Mouse (Mus musculus) embryonic stem cell, embryonic (primary cell): ENCODE data around the gene Cntn4.
"Not testable (repeated sequence)": the region's sequence is repeated elsewhere in the genome, so short reads cannot be mapped to it uniquely, and the experiment has no call there.

Experiments used
- CTCF ChIA-PET, 4 experiments: fragments of 300-600 bp in 2 of 4; fragments of 350-600 bp in 2 of 4; sonication (Branson Sonifier 250); formaldehyde crosslinking; loops; one replicate each; lab custom pipeline; 2022; ENCODE audit warnings: inconsistent platforms in 2 of 4; lab: Charles Lee
- POLR2A ChIA-PET, 4 experiments: fragments of 300-600 bp in 2 of 4; fragments of 350-600 bp in 2 of 4; sonication (Branson Sonifier 250); formaldehyde crosslinking; loops; one replicate each; lab custom pipeline; 2022; ENCODE audit warnings: antibody characterized with exemption in 4 of 4, inconsistent platforms in 1 of 4; lab: Charles Lee

The Cntn4 gene

DNA sequence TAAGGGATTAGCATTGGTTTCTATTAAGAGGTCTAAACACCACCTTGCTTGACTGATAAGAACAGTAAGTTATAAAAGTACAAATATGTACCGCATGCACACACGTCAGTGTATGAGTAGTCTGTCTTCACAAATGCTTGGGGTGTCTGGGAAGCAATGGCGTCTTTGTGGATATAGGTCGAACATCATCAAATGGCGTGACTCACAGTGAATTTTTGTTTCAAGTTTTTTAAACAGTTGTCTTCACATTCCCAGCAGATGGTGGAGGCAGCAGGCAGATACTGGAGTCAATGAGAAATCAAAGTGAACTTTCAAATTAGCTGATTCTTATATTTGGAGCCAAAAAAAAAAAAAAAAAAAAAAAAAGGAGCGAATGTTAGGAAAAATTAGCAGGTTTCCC is 604.2 kb downstream of the Cntn4 start:
- ChIA-PET CTCF (no interaction called here), POLR2A (interaction anchor here in 1 of 4 experiments (0.8 kb wide), 1 partner anchor 9 kb away, joined by 4 read pairs; no protein-coding TSS in a partner anchor)

DNA sequence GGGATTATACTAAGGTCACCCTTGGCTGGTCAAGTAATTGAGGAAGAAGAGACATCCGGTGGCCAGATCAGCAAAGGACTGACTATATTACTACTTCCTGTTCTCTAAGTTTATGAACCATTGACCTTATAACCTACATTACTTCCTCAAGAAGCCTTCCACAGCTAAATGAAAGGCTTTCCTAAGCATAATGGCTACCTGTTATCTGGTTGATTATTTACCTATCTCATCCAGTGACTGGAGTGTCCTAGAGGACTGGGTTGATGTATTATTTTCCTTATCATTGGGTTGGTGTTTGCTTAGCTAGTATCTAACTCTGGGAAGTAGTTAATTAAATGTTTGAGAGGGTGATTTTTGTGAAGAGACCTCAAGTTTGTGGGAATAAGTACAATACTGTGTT is 606.4 kb downstream of the Cntn4 start:
- CTCF ChIA-PET: no interaction called here
- POLR2A ChIA-PET: no interaction called here

DNA sequence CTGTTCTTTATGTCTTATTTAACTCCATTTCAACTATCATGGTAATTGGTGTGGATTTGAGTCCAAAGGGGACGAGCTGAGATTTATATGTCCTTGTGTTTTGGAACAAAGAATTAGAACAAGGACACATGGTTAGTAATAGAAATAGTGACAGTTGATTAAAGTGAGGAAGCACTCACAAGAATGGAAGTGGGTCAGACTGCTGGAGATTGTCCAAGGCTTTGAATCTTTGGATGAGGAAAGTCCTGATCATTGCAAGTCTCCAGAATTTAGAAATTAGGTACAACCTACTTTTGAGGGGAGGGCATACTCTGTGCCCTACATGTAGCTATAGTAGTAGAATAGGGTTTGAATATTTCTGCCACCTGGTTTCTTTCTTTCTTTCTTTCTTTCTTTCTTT is 622.0 kb downstream of the Cntn4 start:
- ChIA-PET CTCF (no interaction called here), POLR2A (no interaction called here)

DNA sequence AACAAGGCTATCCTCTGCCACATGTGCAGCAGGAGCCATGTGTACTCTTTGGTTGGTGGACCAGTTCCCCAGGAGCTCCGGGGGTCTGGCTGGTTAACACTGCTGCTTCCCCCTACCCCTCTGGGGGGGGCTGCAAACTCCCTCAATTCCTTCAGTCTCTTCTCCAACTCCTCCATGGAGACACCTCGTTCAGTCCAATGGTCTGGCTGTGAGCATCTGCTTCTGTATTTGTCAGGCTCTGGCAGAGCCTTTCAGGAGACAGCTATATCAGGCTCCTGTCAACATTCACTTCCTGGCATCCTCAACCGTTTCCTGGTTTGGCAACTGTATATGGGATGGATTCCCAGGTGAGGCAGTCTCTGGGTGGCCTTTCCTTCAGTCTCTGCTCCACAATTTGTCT is 622.7 kb downstream of the Cntn4 start:
- ChIA-PET CTCF (no interaction called here), POLR2A (no interaction called here)

DNA sequence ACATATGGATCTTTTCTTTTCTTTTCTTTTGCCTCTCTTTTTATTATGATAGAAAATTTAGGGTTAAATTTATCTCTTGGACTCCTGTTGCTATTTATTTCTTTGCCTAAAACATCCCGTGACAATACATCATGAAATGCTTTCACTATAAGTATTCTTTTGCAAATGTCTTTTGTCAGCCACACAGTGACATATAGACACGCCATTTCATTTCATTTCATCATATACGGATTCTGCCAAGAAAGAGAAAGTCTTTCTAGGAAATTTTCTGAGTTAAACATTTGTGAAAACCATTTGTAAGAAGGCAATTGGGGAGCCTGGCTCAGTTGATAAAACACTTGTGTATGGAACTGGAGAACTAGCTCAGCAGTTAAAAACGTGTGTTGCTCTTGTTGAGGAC is 625.0 kb downstream of the Cntn4 start:
- POLR2A ChIA-PET: no interaction called here
- CTCF ChIA-PET: no interaction called here

DNA sequence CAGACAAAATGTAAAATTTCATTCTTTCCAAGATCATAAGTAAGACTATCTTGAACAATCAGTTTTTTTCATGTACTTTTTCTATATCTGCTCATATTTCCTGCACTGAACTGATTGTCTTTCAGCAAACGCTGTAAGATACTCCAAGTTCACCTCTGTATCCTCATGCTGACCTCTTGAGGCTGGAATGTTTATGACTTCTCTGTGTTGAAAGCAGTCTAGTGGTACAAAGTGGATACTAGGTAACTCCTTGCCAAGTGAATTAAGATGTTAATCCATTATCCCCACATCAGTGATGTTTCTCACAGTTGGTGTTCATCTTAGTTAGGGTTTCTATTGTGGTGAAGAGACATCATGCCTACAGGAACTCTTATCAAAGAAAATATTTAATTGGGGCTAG is 651.5 kb downstream of the Cntn4 start:
- POLR2A ChIA-PET: no interaction called here
- CTCF ChIA-PET: no interaction called here

DNA sequence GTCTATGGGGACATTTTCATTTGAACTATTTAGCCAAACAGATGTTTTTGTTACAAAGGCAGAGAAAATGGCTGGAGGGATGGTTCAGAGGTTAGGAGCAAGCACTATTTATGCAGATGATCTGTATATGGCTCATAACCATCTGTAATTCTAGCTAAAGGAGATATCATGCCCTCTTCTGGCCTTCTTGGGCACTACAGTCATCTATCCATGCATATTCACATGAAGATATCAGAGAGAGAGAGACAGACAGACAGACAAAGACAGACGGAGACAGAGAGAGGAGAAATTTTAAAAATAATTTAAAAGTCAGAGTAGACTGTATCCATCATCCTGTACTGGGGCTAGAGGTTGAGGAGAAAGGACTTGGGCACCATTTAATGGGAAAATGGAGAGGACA is 652.2 kb downstream of the Cntn4 start:
- CTCF ChIA-PET: no interaction called here
- POLR2A ChIA-PET: no interaction called here

DNA sequence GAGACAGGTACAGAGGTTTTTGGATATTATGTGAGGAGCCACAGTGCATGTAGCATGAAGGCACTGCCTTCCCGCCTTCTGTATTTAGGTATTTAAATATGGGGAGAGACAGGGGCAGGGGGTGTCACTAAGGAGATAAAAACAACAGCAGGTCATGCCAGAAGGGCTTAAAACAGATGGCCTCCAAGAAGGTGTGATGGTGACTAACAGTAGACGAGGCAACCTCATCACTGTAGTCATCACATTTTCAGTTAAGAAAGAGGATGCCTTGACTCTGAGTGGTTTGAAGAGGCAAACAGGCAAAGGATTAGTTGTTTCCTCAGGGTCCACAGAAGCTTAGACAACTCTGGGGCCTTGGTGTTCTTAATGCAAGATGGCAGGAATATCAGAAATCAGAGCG is 655.0 kb downstream of the Cntn4 start:
- ChIA-PET CTCF (no interaction called here), POLR2A (no interaction called here)

DNA sequence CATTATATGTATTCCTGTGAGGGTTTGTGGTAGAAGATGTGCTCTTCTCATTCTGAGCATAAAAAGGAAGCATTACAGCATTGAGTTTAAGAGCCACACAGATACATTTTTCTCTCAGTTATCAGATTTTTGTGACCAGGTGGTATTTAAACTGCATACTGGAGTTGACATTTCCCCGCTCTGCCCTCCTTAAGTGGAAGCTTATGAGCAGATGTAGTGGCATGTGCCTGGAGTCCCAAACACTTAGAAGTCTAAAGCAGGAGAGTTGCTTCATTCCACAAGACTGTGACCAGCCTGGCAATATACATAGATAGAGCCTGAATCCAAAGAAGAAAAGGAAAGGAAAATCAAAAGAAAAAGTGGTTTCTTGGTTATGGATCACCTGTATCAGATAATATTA is 655.5 kb downstream of the Cntn4 start:
- POLR2A ChIA-PET: no interaction called here
- CTCF ChIA-PET: no interaction called here

DNA sequence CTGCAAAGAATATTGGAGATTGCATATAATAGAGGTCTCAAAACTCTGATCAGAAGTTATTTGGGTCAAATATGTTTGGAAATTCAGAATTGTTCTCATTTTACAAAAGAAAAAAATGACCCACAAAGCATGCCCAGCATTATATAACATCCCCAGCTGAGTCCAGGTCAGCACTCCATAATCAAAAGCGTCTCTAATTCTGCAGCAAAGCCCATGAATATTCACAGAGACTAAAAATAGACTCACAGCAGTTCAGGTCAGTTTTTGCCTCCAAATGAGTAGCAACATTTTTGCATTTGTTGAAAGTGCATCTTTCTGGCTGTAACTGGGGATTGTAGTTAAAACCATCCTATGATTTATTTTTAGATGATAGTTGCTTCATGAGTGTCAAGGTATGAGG is 657.6 kb downstream of the Cntn4 start:
- POLR2A ChIA-PET: no interaction called here
- CTCF ChIA-PET: no interaction called here

DNA sequence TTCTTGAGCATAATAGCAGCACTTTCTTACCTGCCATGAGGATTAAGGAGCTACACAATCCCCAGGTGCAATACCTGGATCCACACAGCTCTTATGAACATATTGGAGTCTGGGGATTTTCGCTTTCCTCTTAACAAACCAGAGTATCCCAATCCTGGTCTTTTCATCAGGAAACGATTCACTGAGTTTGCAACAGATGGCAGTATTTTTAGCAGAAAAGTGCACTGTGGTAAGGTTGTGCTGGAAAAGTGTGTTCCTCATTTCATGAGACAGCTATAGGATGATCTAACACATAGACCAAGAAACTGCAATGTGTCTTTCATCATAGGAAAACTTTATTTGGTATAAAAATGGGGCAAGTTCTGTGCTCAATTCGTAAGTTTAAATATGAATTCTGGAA is 659.3 kb downstream of the Cntn4 start:
- POLR2A ChIA-PET: no interaction called here
- CTCF ChIA-PET: no interaction called here

DNA sequence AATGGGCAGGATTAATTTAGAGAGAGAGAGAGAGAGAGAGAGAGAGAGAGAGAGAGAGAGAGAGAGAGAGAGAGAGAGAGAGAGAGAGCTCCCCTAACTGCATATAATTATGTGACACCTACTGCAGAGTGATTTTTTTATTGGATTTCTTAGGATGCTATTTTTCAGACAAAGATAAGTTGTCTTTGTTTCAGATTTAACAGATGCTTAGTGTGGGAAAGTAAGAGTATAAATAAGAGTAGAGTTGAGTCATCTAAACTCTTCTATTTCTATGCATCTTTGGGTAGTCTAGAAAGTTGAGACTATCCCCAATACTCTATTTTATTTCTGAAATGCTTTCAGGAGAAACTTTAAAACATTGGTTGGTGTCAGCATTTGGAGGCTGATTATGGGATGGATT is 660.4 kb downstream of the Cntn4 start:
- POLR2A ChIA-PET: interaction anchor here in 1 of 4 experiments (0.7 kb wide), 1 partner anchor 260 kb away, joined by 4 read pairs; no protein-coding TSS in a partner anchor
- CTCF ChIA-PET: interaction anchor here in 1 of 4 experiments (0.7 kb wide), 1 partner anchor 1713 kb away, joined by 7 read pairs; no protein-coding TSS in a partner anchor

DNA sequence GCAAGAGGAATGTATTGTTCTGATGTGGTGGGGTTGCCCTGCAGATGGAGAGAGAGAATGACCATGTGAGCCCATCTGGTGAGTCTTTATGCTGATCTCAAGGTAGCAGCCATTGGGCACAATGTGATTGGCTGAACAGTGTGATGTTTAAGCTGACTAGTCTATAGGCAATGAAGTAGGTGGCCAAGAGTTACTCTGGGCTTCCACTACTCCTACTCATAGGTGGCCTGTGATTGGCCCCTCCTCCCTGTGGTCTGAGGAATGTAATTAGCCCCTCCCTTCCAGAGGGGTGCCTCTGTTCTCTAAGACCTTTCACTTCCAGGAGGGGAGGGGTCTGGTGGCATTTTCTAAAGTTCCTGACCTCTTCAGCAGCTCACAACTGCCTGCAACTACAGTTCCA is 663.7 kb downstream of the Cntn4 start:
- ChIA-PET POLR2A (interaction anchor here in 1 of 4 experiments (0.6 kb wide), 1 partner anchor 530 kb away, joined by 3 read pairs; no protein-coding TSS in a partner anchor), CTCF (interaction anchor here in 1 of 4 experiments (0.5 kb wide), 1 partner anchor 92 kb away, joined by 4 read pairs; no protein-coding TSS in a partner anchor)

DNA sequence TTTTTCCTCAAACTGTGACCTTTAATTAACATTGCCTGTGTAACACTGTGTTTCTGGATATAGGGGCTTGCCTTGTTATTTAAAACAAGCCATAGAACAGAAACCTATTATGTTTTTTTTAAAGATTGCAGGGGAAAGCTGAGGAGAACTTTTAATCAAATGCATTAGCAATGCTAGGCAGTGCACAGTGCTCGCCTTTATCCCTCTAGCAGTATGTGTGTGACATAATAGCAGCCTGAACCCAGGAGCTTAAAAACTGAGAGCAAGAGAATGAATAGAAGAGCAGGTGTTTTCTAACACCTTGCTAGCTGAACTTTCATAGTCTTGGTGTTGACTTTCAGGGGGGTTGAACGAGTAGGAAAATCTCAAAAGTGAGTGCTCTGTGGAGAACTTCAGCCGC is 672.6 kb downstream of the Cntn4 start:
- POLR2A ChIA-PET: no interaction called here

DNA sequence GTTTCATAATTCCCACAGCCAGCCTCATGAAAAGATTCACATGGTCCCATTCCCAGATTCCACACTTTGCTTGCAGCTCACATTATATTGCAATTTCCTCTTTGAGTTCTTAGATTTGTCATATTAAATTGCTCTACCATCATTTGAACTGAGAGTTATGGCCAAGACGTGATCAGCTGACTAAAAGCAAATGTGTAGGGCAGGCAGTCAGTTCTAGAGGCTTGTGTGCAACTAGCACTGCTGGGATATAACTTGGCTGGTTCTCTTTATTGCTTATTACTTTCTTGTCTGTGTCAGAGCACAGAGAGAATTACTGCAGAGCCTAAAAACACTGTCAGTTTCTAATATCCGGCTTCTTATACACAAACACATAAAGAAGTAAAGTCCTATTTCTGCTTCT is 673.9 kb downstream of the Cntn4 start:
- ChIA-PET POLR2A (no interaction called here), CTCF (no interaction called here)

More for the DNA sequence above, 672.6 kb downstream of the Cntn4 start:
- CTCF ChIA-PET: no interaction called here

DNA sequence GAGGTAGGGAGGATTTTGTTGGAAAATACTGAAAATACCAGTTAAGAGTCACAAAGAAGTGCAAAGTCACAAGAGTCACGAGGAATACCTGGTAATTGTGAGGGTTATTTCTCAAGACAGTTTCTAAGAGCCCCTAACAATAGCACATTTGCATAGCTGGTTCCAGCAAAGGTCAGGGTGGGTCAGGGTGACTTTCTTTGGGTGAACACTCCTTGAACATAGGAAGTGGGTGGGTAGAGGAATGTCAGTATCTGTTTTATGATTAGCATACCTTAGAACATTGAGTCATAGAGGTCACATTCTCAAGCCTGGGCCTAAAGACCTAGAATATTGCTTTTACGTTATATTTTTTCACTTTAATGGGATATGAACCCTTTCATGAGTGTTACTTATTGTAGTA is 681.3 kb downstream of the Cntn4 start:
- CTCF ChIA-PET, POLR2A ChIA-PET: not testable (repeated sequence)

DNA sequence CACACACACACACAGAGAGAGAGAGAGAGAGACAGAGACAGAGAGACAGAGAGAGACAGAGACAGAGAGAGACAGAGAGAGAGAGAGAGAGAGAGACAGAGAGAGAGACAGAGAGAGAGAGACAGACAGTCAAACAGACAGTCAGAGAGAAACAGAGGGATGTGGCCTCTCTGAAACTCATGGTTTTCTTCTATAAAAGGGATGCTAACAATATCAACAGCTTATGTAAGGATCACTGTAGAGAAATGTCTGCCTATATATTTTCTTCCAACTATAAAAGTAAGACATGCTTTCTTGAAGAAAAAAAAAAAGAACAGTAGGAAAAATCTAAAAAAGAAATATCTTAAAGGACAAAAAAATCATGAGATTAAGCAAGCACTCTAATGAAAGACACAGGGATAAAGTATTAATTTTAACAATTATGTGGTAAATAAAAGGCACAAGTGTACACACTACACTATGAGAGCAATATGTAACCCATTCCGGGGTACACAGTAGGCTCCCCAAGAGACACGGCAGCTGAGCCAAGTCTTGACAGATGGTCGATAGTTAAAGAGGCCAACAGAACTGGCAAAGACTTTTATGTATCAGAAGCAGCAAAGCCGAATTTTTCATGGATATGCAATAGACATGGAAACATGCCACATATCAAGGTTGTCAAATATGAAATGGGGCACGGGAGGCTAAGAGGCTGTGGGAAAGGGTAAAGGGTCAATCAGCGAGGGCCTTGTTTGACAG is 704.0 kb downstream of the Cntn4 start:
- ChIA-PET POLR2A (no interaction called here), CTCF (no interaction called here)

DNA sequence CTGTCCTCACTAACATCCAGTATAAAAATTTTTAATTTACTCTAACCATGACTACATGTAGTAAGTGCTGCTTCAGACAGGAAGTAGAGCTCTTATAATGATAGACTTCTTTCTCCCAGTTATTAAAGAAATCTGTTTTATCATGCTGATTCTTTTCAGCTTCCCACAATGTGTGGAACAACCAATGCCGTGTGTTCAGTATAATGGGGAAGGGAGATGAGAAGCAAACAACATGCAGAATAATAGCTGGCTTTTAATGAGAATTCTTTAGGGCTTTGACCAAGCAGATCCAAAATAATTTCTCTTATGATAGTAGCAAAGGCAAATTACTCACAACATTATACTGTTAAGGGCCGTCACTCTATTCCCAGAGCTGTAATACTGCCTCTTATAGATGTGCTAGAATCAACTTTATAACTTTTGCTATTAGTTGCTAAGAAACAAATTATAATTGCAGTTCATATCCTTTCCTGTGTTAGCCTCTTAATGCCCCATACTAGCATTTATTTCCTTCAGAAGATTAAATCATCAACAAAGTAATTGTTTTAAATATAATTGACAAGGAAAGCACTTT is 710.5 kb downstream of the Cntn4 start:
- ChIA-PET POLR2A (no interaction called here), CTCF (no interaction called here)

DNA sequence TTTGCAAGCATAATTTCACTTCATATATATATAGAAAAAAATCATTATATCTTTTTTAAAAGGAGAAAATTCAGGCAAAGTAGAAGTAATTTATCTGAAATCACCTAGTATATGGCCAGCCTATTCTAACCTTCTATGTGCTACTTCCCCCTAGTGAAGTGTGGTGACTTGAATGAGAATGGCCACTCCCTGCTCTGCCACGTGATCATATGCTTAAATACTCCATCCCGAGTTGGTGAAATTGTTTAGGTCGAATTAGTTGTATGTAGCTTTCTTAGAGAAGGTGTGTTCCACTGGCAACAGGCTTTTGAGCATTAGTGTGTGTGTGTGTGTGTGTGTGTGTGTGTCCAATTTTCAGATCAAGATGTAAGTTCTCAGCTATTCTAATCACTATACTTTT is 730.6 kb downstream of the Cntn4 start:
- POLR2A ChIA-PET: no interaction called here
- CTCF ChIA-PET: interaction anchor here in 1 of 4 experiments (0.7 kb wide), 1 partner anchor 536 kb away, joined by 4 read pairs; no protein-coding TSS in a partner anchor

DNA sequence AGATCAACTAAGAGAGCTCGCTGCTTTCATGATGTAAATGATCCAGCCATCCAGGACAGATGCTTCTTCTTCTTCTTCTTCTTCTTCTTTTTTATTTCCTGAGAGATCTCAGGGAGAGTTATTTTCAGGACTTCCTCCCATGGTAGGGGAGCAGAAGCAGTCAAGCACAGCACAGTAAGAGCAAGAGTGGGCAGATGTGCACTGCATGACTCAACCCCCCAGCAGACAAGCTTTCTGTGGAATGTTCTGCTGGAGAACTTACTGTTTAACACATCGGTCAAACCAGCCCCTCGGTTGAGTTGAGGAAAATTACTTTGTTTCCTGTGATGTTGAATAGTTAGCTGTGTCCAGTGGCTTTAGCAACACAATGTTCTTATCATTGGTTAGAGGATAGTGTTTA is 731.2 kb downstream of the Cntn4 start:
- ChIA-PET CTCF (interaction anchor here in 1 of 4 experiments (0.7 kb wide), 1 partner anchor 535 kb away, joined by 4 read pairs; no protein-coding TSS in a partner anchor), POLR2A (no interaction called here)

DNA sequence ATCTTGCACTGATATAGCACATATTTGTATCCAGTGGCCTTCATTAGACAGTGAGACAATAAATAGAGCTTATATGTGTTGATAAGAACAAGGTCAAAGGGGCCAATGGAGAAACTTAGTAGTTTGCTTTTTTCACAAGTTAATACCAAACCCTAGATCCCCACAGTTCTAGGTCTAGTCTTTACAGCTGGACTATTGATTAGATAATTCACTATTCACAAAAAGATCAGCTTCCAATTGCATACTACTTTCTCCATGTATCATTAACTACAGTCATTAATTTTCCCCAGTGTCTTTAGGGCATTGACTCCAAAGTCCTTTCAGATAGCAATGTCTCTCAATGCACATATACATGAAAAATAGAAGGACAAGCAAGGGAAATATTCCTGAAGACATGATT is 745.5 kb downstream of the Cntn4 start:
- POLR2A ChIA-PET: no interaction called here
- CTCF ChIA-PET: no interaction called here
